Mouse (Mus musculus) T-helper 1 cell (primary cell): Measurements from ENCODE around the gene Slc34a2.

Source experiments
- in situ Hi-C: fragments of 300-600 bp; cut with MboI, MseI; formaldehyde crosslinking; loops from one replicate; pipeline ENCODE4 v1.15.1; 2025; ENCODE audit warnings: high pct_unique_total_duplicates

The Slc34a2 gene

GRCm38 (mm10) chr5:53037781-53038180, at the start of gene Slc34a2:
Slc34a2 (plus strand) TSS chr5:53038081.
- in situ Hi-C loops: no loop called here

- in situ Hi-C loops: no loop called here
These were observed 47.1 kb upstream of the Slc34a2 start for GRCm38 (mm10) chr5:52990687-52991341.

DNA sequence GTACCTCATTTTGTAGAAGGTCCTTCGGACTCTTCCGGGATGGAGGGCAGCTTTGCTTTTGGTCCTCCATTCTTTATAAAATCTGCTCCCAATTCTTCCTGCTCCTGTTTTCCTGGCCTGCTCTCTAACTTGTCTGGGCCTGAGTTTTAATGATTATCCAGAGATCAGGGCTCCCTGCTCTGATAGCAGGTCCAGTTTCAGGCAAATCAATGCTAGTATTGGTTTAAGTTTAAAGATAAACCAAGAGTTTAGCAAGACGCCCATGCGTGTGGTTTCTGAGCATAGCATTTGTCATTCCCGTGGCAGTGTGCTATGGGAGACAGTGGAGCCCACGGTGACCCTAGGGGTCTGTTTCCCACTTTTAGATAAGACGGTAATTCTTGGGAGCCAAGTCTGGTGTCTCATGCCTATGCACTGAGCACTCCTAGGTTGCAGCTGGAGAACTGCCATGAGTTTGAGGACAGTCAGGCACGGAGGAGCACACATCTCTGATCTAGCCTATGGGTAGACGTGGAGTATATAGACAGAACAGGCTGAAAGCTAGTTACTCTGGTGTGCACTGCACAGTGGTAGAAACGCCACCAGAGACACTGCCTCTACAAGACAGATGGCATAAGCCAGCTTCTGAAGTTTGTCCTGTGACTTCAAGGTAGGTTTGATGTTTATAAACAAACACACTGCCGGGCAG, 45.5 kb upstream of the Slc34a2 start:
- in situ Hi-C loops: no loop called here

DNA sequence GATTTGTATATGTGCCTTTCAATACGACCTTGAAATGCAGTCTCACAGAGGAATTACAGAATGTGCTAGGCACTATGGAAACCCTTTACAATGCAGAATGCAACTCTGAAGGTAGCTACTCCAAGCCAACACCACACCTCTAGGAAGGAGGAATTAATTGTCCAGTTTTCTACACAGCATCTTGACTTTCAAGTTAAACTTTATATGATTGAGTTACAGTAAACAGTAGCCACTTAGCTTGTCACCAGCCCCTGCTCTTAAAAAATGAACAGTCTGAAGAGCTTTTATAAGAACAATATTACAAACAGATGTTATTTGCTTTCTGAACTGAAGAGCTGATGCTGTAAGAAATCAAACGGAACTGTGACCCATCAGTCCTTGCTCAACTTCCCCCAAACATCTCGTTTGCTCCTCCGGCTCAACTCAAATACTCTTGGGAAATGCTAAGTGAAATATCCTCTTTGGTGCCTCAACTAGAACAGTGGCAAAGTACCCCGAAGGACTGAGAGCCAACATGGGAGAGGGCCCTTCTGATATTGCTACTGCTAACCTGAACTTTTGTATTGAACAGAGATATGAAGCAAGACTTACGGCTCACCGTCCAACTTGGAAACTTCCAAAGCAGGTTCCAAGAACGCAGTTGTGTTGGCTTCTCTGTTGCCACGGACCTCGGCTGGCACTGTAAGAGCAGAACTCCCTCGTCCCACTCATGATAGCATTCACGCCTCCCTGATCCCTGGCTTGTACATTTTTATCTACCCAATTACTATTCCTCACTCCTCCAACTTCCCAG, 44.2 kb upstream of the Slc34a2 start:
- in situ Hi-C loops: no loop called here

GRCm38 (mm10) chr5:52995461-52995860, 42.4 kb upstream of the Slc34a2 start:
- in situ Hi-C loops: no loop called here

GRCm38 (mm10) chr5:52996145-52996544, 41.7 kb upstream of the Slc34a2 start:
- in situ Hi-C loops: no loop called here

- in situ Hi-C loops: no loop called here
These were observed 41.3 kb upstream of the Slc34a2 start for GRCm38 (mm10) chr5:52996601-52997000.

DNA sequence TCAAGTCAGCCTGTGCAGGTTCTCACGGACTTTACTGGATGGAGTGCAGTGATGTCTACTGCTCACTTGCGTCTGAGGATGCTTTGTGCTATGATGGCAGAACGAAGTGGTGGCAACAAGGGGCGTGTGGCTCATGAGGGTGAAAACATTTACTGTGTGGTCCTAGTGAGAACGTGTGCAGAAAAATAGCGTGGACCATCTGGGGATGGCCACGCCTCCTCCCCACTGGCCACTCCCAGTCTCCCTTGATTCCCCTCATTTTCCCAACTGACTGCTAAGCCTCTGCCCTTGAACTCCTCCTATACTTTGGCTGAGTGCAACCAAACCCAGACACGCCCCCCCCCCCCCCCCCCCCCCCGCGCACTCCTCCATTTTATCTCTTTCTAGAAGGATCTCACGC, 40.8 kb upstream of the Slc34a2 start:
- in situ Hi-C loops: no loop called here

- in situ Hi-C loops: no loop called here
These were observed 39.7 kb upstream of the Slc34a2 start for GRCm38 (mm10) chr5:52998097-52998760.

- in situ Hi-C loops: no loop called here
These were observed 37.6 kb upstream of the Slc34a2 start for GRCm38 (mm10) chr5:53000169-53000872.

- in situ Hi-C loops: no loop called here
These were observed 35.2 kb upstream of the Slc34a2 start for GRCm38 (mm10) chr5:53002599-53003203.

DNA sequence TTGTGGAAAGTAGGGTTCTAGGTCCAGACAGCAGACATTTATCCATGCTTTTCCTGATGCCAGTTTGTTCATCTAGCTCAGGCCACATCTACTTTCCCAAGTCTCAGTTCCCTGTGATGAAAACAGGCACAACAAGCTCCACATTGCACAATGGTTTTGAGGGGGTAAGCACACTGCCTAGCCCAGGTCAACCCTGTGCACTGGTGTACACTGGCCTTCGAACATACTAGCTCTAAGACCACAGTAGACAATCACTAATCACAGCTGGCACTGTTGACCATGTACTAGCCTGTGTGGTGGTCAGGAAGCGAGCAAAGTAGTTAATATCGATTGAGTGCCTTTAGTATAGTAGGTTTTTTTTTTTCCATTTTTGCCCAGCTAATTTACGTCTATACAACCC, 34.4 kb upstream of the Slc34a2 start:
- in situ Hi-C loops: no loop called here

DNA sequence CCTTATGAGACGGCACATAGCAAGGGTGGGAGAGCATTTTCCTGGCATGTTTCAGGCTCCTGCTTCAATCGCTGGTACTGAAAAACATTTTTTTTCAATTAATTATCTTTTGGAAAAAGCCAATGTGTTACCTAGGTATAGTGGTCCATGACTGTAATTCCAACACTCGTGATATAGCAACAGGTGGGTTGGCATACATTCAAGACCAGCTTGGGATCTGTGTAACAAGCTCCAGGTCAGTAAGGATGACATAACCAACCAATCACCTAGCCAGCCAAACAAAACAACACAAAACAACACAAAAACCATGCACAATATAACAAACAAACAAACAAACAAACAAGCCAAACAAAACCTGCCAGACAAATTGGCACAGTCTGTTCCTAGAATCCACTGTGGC, 33.9 kb upstream of the Slc34a2 start:
- in situ Hi-C loops: no loop called here

DNA sequence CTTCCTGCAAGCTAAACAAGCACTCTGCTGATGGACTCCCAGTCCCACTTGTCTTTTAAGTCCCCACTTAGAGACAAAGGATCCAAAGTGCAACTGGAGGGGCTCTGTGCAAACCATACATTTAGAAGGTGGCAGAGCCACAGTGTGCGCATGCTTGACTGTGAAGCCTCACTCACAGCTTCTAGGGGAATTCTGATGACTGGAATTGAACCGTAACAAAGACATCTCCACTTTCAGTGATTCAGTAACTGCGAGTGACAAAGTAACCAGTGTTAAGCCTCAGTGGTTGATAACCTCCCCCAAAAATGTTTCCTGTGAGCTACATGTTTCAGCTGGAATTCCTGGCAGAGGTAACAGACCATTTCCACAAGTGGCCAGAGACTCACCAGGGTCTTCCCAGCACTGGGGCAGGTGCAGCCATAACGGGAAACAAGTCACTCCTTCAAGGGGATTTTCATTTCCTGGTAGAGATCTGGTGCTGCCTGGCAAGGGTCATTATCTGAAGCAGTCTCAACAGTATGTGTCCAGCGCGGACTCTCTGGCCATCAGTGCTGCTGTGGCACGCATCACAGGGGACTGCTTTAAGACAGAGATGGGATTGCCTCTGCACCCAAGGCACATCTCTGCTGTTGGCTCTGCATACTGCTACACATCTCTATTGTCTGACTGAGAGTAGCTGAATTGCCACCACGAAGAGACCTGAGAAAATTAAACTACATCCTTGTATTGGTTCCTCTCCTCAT, 28.7 kb upstream of the Slc34a2 start:
- in situ Hi-C loops: no loop called here

GRCm38 (mm10) chr5:53009770-53010133, 28.1 kb upstream of the Slc34a2 start:
- in situ Hi-C loops: loop anchor here (10.0 kb wide), 1 partner anchor 595 kb away; no protein-coding TSS in a partner anchor

DNA sequence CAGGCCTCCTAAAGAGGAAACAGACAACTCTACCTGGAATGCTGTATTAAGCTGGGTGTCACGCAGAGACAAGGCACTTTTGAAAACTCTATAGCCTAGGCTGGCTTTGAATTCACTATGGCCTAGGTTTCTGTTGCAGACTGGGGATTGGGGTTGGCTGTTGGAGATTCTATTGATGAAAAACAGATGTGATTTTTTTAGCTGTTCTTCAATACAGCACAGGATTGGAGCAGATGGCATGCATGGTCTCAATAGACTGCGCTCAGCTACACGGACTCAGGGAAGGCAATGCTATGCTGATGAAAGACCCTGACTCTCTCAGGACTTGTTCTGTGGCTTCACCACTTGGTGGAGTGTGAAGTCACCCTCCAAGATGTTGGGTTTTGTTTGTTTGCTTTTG, 26.6 kb upstream of the Slc34a2 start:
- in situ Hi-C loops: loop anchor here (10.0 kb wide), 1 partner anchor 597 kb away; no protein-coding TSS in a partner anchor

GRCm38 (mm10) chr5:53016606-53017005, 21.3 kb upstream of the Slc34a2 start:
- in situ Hi-C loops: loop anchor here (10.0 kb wide), 1 partner anchor 602 kb away; no protein-coding TSS in a partner anchor

GRCm38 (mm10) chr5:53018316-53018715, 19.6 kb upstream of the Slc34a2 start:
- in situ Hi-C loops: loop anchor here (10.0 kb wide), 1 partner anchor 604 kb away; no protein-coding TSS in a partner anchor

DNA sequence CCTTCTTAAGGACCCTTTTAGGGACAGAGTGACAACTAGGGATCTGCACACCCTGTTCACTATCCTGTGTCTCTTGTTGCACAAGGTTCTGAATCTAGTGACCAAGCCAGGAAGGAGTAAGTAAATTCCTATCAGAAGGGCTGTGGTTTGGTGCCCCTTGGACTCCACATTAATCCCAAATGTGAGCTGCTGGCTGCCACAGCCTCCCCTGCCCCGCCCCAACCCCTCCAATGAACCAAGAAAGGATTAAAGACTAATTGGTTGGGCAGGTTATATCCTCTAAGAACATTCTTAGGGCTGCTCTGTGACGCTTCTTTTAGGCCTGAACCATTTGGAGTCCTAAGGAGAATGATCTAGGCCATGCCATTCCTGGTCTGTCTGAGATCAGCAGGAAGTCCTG, 14.4 kb upstream of the Slc34a2 start:
- in situ Hi-C loops: no loop called here

- in situ Hi-C loops: no loop called here
These were observed 14.0 kb upstream of the Slc34a2 start for GRCm38 (mm10) chr5:53023901-53024300.
